9 mouse cellular contexts compared by ENCODE assay signal in genomic region chr3:40525341-40525740, GRCm38 (mm10). TPM values are rescaled to one million over a fixed set of nuclear protein-coding genes. Genes with fewer than 3 reads are reported as not detected.
A peak's percentile ranks its signal among the peaks of the same experiment; 100 is the strongest.
DNase-seq lines count a peak whose midpoint lies in the region; ATAC-seq and TF ChIP-seq lines count a peak whose summit lies in the region.
"Had no signal": no experiment of that assay in that cellular context is flagged by ENCODE, and none has a peak within 500 bp of the region (broad histone marks: within the 10 kb centered on the region; RNA-seq: fewer than 3 reads in every experiment).

No protein-coding gene starts in this region.

- H3K27ac ChIP-seq in intestine, postnatal 0 days (ENCODE audit: low read depth, low read length), result no peak overlapping the region
- H3K27ac ChIP-seq in intestine, embryonic 16.5 days (ENCODE audit: low read length), result no peak overlapping the region
- H3K27ac ChIP-seq: limb, embryonic 12.5 days had no signal

- peak; percentile 69 for TF ChIP-seq CTCF in intestine, postnatal 0 days (IDR thresholded peaks at IDR 0.05; ENCODE audit: low read depth)

- H3K9me3 ChIP-seq in intestine, postnatal 0 days (ENCODE audit: control insufficient read depth), result no peaks in the 10 kb centered on the region
- peaks cover 2% of the 10 kb centered on the region; the same call in 1 of the 2 replicates for H3K9me3 ChIP-seq in intestine, embryonic 16.5 days (ENCODE audit: control insufficient read depth, low read length)
- H3K9me3 ChIP-seq: limb, embryonic 12.5 days had no signal

- no peak for ATAC-seq in intestine, postnatal 0 days
- no peak for ATAC-seq in intestine, embryonic 16.5 days

- peak; percentile 70 for DNase-seq in CD4-positive helper T cell, adult 2 months (ENCODE audit: low read depth, low spot score)
- DNase-seq in MN1 (ENCODE audit: low spot score), result peak; percentile 71
- DNase-seq in cerebellum, postnatal 10 days, result peak; percentile 79 to 84
- peak; percentile 79 to 82 for DNase-seq in kidney, postnatal 4 days
- DNase-seq in right cerebral cortex, postnatal 4 days, result peak; percentile 74
- no peak for DNase-seq in frontal cortex, postnatal 10 days (ENCODE audit: low spot score in 2 of 2)

- H3K9ac ChIP-seq in intestine, postnatal 0 days (ENCODE audit: low read depth, low read length), result no peak overlapping the region
- no peak overlapping the region for H3K9ac ChIP-seq in intestine, embryonic 16.5 days (ENCODE audit: low read depth, low read length)
- H3K9ac ChIP-seq: limb, embryonic 12.5 days had no signal

- no peaks in the 10 kb centered on the region for H3K4me1 ChIP-seq in intestine, postnatal 0 days (replicated peaks; ENCODE audit: control insufficient read depth, insufficient read depth, low read length)
- H3K4me1 ChIP-seq in intestine, embryonic 16.5 days (ENCODE audit: control insufficient read depth, insufficient read depth, low read length), result no peaks in the 10 kb centered on the region

- H3K4me3 ChIP-seq in intestine, postnatal 0 days (ENCODE audit: low read depth, low read length), result no peak overlapping the region
- no peak overlapping the region for H3K4me3 ChIP-seq in intestine, embryonic 16.5 days (ENCODE audit: low read length)
- H3K4me3 ChIP-seq: limb, embryonic 12.5 days had no signal

- no peaks in the 10 kb centered on the region; the same call in 1 of the 2 replicates for H3K27me3 ChIP-seq in intestine, postnatal 0 days (replicated peaks; ENCODE audit: control insufficient read depth, insufficient read depth, low read length)
- peaks cover 2% of the 10 kb centered on the region; the same call in 1 of the 2 replicates for H3K27me3 ChIP-seq in intestine, embryonic 16.5 days (replicated peaks; ENCODE audit: control insufficient read depth, insufficient read depth, low read length)

- 25% methylated on average over 4 of the region's 4 CpGs for WGBS in intestine, postnatal 0 days
- 21% methylated on average over 4 of the region's 4 CpGs for WGBS in intestine, embryonic 16.5 days

- H3K4me2 ChIP-seq in intestine, postnatal 0 days (replicated peaks; ENCODE audit: low read depth), result no peak overlapping the region
- H3K4me2 ChIP-seq in intestine, embryonic 16.5 days (ENCODE audit: low read depth, low read length), result no peak overlapping the region
- H3K4me2 ChIP-seq: limb, embryonic 12.5 days had no signal

- H3K36me3 ChIP-seq in intestine, postnatal 0 days (ENCODE audit: control insufficient read depth, insufficient read depth), result no peaks in the 10 kb centered on the region
- H3K36me3 ChIP-seq in intestine, embryonic 16.5 days (ENCODE audit: control insufficient read depth, insufficient read depth, low read length), result no peaks in the 10 kb centered on the region
- H3K36me3 ChIP-seq: limb, embryonic 12.5 days had no signal

RNA-seq across cellular contexts. Expression of gene Intu, which starts 5.7 kb away (rescaled TPM):
- polyA plus RNA-seq in intestine, postnatal 0 days (2015; fragmentation: Nextera tagmentation; extraction: Ambion mirVana), result 1.0 and 1.2 TPM in 2 replicates
- polyA plus RNA-seq in intestine, embryonic 16.5 days (2015; fragmentation: Nextera tagmentation; extraction: Ambion mirVana), result 1.9 TPM in 2 replicates

Comparison
In these comparisons a context has a peak if more than half of its experiments do, and no peak if none do; other contexts are left out.
1. DNase-seq: peak in CD4-positive helper T cell, adult 2 months (single experiment), MN1 (single experiment), cerebellum, postnatal 10 days (2 of 2), kidney, postnatal 4 days (2 of 2) and right cerebral cortex, postnatal 4 days (single experiment); none in frontal cortex, postnatal 10 days (0 of 2).